Comparison of ENCODE assay signal across 19 mouse cellular contexts in the genomic region with DNA sequence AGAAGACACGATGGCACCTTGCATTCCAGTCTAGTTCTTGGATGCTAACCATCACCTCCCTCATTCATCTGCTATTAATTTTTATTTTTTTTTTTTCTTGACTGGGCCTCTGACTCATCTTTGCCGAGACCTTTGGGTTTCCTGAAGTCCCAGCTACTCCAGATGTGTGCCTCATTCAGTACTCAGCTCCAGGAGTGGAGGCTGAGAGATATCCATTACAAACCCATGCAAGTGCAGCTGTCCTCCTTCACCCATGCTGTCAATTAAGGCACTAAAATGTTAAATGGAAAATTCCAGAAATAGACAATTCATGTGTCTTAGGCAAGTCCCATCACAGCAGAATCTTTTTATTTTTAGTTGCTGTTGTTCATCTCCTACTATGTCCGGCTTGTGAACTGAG. TPM values are rescaled to one million over a fixed set of nuclear protein-coding genes. Genes with fewer than 3 reads are reported as not detected.
DNase-seq lines count a peak whose midpoint lies in the region; TF ChIP-seq lines count a peak whose summit lies in the region.
"Had no signal": no experiment of that assay in that cellular context is flagged by ENCODE, and none has a peak within 500 bp of the region (broad histone marks: within the 10 kb centered on the region; RNA-seq: fewer than 3 reads in every experiment).

No protein-coding gene starts in this region.

- H3K9ac ChIP-seq in CH12.LX (ENCODE audit: insufficient read depth, low read depth): no peak overlapping the region
- H3K9ac ChIP-seq: forebrain, embryonic 13.5 days; intestine, embryonic 15.5 days; limb, embryonic 12.5 days; liver, postnatal 0 days had no signal

- in situ Hi-C loops in CH12.LX (cut with MboI; ENCODE audit: low pct_ligation_motif_present, low pct_unique_long_range_greater_than_20kb, low sequenced_read_pairs): no loop called here

- peak; percentile 21 for DNase-seq in gastrocnemius, postnatal 25 days
- DNase-seq in gastrocnemius, adult 8-10 months (ENCODE audit: low spot score in 2 of 2): no peak
- peak; percentile 20 for DNase-seq in kidney, postnatal 14 days
- DNase-seq in kidney, postnatal 25 days: no peak
- DNase-seq in CH12.LX (ENCODE audit: extremely low read depth): peak; percentile 45
- peak; percentile 65 for DNase-seq in skeletal muscle tissue, adult 2 months (ENCODE audit: low read depth, low spot score)
- no peak for DNase-seq in cerebellum, adult 11-12 months
- DNase-seq: adrenal gland, postnatal 10 days; cerebellum, adult 8-10 months; liver, postnatal 0 days; lung, postnatal 10 days; spleen, adult 18-20 months had no signal

- H3K4me2 ChIP-seq in CH12.LX (ENCODE audit: insufficient read depth, low read depth, poor library complexity, severe bottlenecking): no peak overlapping the region
- H3K4me2 ChIP-seq: forebrain, embryonic 13.5 days; intestine, embryonic 15.5 days; limb, embryonic 12.5 days; liver, embryonic 11.5 days; midbrain, embryonic 11.5 days had no signal

- H3K4me1 ChIP-seq in CH12.LX (ENCODE audit: control insufficient read depth in 1 of 2, insufficient read depth in 2 of 2): peaks cover 6 to 74% of the 10 kb centered on the region in 2 experiments
- H3K4me1 ChIP-seq: forebrain, embryonic 13.5 days; limb, embryonic 12.5 days had no signal

- TF ChIP-seq CTCF in CH12.LX (conservative IDR thresholded peaks at IDR 0.05 in 1 of 2, IDR thresholded peaks at IDR 0.05 in 1 of 2; ENCODE audit: low read depth in 2 of 2, low read length in 2 of 2): no peak

- TF ChIP-seq POLR2A in CH12.LX (IDR thresholded peaks at IDR 0.05; ENCODE audit: low read depth, low read length): no peak

- peaks cover 17 to 78% of the 10 kb centered on the region in 2 experiments for H3K36me3 ChIP-seq in CH12.LX (replicated peaks in 1 of 2; ENCODE audit: control insufficient read depth in 1 of 2, insufficient read depth in 1 of 2, low read length in 1 of 2)
- H3K36me3 ChIP-seq: G1E; hindbrain, embryonic 10.5 days; intestine, embryonic 15.5 days; limb, embryonic 12.5 days had no signal

- H3K27ac ChIP-seq in CH12.LX (ENCODE audit: insufficient read depth, low read depth): no peak overlapping the region
- H3K27ac ChIP-seq: forebrain, embryonic 13.5 days; hindbrain, embryonic 10.5 days; intestine, embryonic 15.5 days; limb, embryonic 12.5 days had no signal

- no peak for TF ChIP-seq RAD21 in CH12.LX (IDR thresholded peaks at IDR 0.05; ENCODE audit: low read depth, low read length)

- no peaks in the 10 kb centered on the region for H3K27me3 ChIP-seq in CH12.LX (replicated peaks)
- H3K27me3 ChIP-seq: forebrain, embryonic 13.5 days; intestine, embryonic 15.5 days; limb, embryonic 12.5 days had no signal

- H3K9me3 ChIP-seq in CH12.LX (replicated peaks; ENCODE audit: low read length): no peaks in the 10 kb centered on the region
- H3K9me3 ChIP-seq: forebrain, embryonic 13.5 days; G1E; hindbrain, embryonic 10.5 days; intestine, embryonic 15.5 days; limb, embryonic 12.5 days had no signal

- 0 out of 2 replicates have a peak, but pooled peaks have one; percentile 18 for TF ChIP-seq EP300 in CH12.LX (IDR thresholded peaks at IDR 0.05; ENCODE audit: low read length)

- H3K79me2 ChIP-seq in CH12.LX (replicated peaks; ENCODE audit: control insufficient read depth, extremely low read depth, insufficient read depth, poor library complexity, severe bottlenecking): no peaks in the 10 kb centered on the region; the same call in 1 of the 2 replicates

- no peak overlapping the region for H3K4me3 ChIP-seq in CH12.LX (replicated peaks in 1 of 3; ENCODE audit: low read depth in 2 of 3, low read length in 2 of 3, poor library complexity in 1 of 3)
- H3K4me3 ChIP-seq: forebrain, embryonic 13.5 days; hindbrain, embryonic 10.5 days; intestine, embryonic 15.5 days; limb, embryonic 12.5 days had no signal

- dilution Hi-C loops in CH12.LX (cut with MboI; ENCODE audit: extremely low pct_ligation_motif_present, extremely low pct_unique_long_range_greater_than_20kb, low sequenced_read_pairs): no loop called here

TF ChIP-seq in CH12.LX, 34 proteins besides CTCF, POLR2A, EP300 and RAD21:
- TF ChIP-seq USF2 (conservative IDR thresholded peaks at IDR 0.05; ENCODE audit: low read depth, low read length) (no peak), MEF2A (IDR thresholded peaks at IDR 0.05; ENCODE audit: borderline replicate concordance, low read depth, low read length) (peak; percentile 88), BHLHE40 (IDR thresholded peaks at IDR 0.05; ENCODE audit: low read depth, low read length) (0 out of 2 replicates have a peak, but pooled peaks have one; percentile 16), TCF12 (IDR thresholded peaks at IDR 0.05; ENCODE audit: low read depth, low read length) (no peak), KAT2A (IDR thresholded peaks at IDR 0.05; ENCODE audit: insufficient replicate concordance, low read length) (no peak), MAFK (IDR thresholded peaks at IDR 0.05; ENCODE audit: insufficient replicate concordance, low read length) (no peak), JUND (conservative IDR thresholded peaks at IDR 0.05; ENCODE audit: low read depth, low read length) (0 out of 2 replicates have a peak, but pooled peaks have one; percentile 56), ZNF384 (IDR thresholded peaks at IDR 0.05; ENCODE audit: low read depth, low read length) (peak; percentile 73), SIN3A (IDR thresholded peaks at IDR 0.05; ENCODE audit: low read length) (no peak), PAX5 (IDR thresholded peaks at IDR 0.05; ENCODE audit: low read length) (no peak), ETS1 (conservative IDR thresholded peaks at IDR 0.05; ENCODE audit: low read depth, low read length) (peak; percentile 62), MAZ (IDR thresholded peaks at IDR 0.05; ENCODE audit: low read depth, low read length) (no peak), MAX (IDR thresholded peaks at IDR 0.05; ENCODE audit: low read length) (no peak), NELFE (IDR thresholded peaks at IDR 0.05; ENCODE audit: low read depth, low read length) (no peak), UBTF (IDR thresholded peaks at IDR 0.05; ENCODE audit: low read depth, low read length) (no peak), NRF1 (IDR thresholded peaks at IDR 0.05; ENCODE audit: low read depth, low read length) (no peak), MXI1 (IDR thresholded peaks at IDR 0.05; ENCODE audit: low read depth, low read length) (no peak)

RNA-seq across cellular contexts. Expression of a gene that starts 55.4 kb away (rescaled TPM):
- 1 to 10 TPM; 4.5 to 9.4 TPM for total RNA-seq in gastrocnemius, postnatal 25 days (2021)
- total RNA-seq in gastrocnemius, adult 8-10 months (2022): 1 to 10 TPM; 2.0 to 7.9 (median 2.4) TPM
- total RNA-seq in CH12.LX (2012; rRNA removed) (42.5 and 46.5 TPM in 2 replicates), CH12.LX (2014; rRNA removed) (44.6 and 48.7 TPM in 2 replicates)
- polyA plus RNA-seq in CH12.LX (2012; ENCODE audit: insufficient read length, low read depth): 41.3 and 54.1 TPM in 2 replicates
- polyA plus RNA-seq: G1E had no signal

Comparison
In these comparisons a context has a peak if more than half of its experiments do, and no peak if none do; other contexts are left out.
1. DNase-seq: peak in gastrocnemius, postnatal 25 days (single experiment), kidney, postnatal 14 days (single experiment), CH12.LX (single experiment) and skeletal muscle tissue, adult 2 months (single experiment); none in gastrocnemius, adult 8-10 months (0 of 2), kidney, postnatal 25 days (0 of 2) and cerebellum, adult 11-12 months (single experiment).
2. RNA of a gene that starts 55.4 kb away (total RNA-seq): 42.5 to 48.7 TPM in CH12.LX; 4.5 to 9.4 TPM in gastrocnemius, postnatal 25 days and 2.0 to 7.9 TPM in gastrocnemius, adult 8-10 months; every median in the first group is over 4 times any median in the second.